Mouse (Mus musculus) large intestine, adult 2 months (tissue): ENCODE data around the gene 4931409K22Rik. TPM values are rescaled to one million over a fixed set of nuclear protein-coding genes. Genes with fewer than 3 reads are reported as not detected.
A peak's percentile ranks its signal among the peaks of the same experiment; 100 is the strongest.
"Not testable (repeated sequence)": the region's sequence is repeated elsewhere in the genome, so short reads cannot be mapped to it uniquely, and the experiment has no call there.

Experiments used
- DNase-seq: peaks from one replicate; pipeline ENCODE4 v3.0.0-alpha.2; 2012; ENCODE audit warnings: low read depth, low spot score
- WGBS: fragments of 180-500 bp; shearing (Covaris S2); methylation state at CpG from one replicate; pipeline ENCODE4 v1.1.7; 2018; 5-methylcytosine and 5-hydroxymethylcytosine counted together
- polyA plus RNA-seq: library from polyadenylated mRNA; depleted of rRNA; stranded (reverse); fragments of >200 nt; gene quantifications from 2 replicates; pipeline ENCODE4 v1.2.3, GENCODE M21; 2012

Gene 4931409K22Rik
- polyA plus RNA-seq, 1 experiment, result not detected

DNA sequence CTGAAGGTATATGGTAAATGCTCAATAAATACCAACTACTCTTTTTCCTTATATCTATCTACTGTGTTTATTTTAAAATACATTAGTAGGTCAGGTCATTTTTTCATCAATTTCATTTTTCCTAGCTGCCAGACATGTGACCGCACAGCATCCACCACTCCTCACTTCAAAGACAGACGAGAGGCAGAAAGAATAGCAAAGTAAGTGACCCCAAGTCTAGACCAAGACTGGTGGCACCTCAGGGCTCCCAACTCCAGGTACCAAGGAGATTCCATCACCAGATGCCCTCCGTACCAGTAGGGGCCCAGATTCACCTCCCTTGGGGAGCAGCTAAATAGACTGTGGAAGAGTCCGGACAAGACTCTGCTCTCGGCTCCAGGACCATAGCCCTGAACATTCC lies 37.7 kb upstream of the 4931409K22Rik start:
- 93% methylated on average over 5 of the region's 5 CpGs for WGBS
- DNase-seq, result no peak

DNA sequence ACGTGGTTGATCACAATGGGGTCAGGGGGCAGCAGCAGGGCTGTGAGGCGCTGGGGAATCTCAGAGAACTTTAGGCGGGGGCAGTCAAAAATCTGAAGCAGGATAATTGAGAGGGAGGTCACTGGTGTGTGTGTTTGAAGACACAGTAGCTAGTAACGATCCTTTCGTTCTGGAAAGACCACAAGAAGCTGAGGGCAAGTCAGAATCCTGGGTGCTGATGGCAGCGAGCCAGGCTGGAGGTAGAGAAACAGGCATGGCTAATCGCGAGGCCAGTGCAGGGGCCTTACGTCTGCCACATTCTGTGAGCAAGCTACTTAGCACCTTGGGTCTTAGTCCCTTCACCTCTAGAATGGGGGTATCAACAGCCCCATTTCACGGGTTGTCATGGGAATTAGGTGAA lies 37.3 kb upstream of the 4931409K22Rik start:
- no peak for DNase-seq
- WGBS, result 77% methylated on average over 10 of the region's 10 CpGs

DNA sequence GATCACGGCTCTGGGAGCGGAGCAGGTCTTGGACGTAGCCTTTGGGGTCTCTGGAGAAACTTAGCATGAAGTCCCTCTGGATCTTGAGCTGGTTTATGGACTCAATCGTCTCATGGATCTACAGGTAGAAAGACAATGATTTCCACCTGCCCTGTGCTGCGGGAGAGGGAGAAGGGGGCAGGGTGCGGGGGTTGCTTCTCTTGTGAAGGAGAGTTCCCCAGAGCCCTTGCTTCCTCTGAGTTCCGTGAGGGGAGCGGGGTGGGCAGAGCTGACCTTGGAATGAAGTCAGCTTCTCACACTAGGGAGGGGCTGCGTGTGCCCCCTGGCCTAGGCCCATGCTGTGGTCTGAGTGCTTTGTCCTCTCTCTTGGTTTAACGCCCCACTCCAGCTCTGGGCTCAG lies 36.6 kb upstream of the 4931409K22Rik start:
- no peak for DNase-seq
- 86% methylated on average over 10 of the region's 10 CpGs for WGBS

DNA sequence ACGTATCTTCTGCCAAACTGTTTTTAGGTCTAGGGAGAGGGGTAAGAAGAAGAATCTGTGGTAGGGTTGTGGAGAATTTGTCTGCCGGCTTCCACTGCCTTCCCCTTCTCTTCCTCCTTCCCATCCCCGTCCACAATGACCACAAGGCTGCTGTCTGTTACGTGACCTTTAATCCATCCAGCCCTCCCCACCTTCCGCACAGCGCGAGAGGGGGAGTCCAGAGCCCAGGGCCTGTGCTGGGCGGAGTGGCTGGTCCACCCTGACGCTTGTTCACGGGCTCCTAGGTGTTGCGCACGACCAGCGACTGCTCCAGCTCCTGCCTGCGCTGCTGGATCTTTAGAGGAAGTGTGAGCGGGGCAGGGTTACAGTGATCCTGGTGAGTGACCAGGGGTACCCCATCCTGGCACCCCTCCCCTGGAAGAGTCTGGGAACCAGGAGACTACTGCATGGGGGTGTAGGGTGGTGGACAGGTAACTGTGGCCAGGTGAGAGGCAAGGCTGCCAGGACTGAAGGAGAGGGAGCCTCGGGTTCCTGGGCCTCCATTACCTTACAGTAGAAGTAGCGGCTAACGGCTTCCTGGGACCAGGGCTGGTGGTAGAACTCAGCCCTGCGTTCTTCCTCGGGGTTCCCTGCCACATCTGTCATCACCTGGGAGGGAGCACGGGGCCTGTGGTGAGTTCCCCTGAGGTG lies 36.0 kb upstream of the 4931409K22Rik start:
- no peak for DNase-seq
- WGBS, result 75% methylated on average over 21 of the region's 21 CpGs

DNA sequence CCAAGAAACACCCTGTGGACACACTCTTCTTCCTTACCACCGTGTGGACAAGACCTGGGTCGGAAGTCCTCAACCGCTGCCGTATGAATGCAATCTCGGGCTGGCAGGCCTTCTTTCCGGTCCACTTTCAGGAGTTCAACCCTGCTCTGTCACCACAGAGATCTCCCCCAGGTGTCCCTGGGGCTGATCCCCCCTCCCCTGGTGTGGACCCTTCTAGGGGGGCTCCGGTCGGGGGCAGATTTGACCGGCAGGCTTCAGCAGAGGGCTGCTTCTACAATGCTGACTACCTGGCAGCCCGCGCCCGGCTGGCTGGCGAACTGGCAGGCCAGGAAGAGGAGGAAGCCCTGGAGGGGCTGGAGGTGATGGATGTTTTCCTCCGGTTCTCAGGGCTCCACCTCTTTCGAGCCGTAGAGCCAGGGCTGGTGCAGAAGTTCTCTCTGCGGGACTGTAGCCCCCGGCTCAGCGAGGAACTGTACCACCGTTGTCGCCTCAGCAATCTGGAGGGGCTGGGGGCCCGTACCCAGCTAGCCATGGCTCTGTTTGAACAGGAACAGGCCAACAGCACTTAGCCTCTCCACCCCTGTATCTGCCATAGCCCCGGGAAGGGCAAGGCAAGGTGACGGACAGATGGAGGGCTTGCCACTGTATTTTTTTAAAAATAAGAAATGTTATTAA lies 35.3 kb upstream of the 4931409K22Rik start:
- no peak for DNase-seq
- WGBS, result 75% methylated on average over 24 of the region's 24 CpGs

DNA sequence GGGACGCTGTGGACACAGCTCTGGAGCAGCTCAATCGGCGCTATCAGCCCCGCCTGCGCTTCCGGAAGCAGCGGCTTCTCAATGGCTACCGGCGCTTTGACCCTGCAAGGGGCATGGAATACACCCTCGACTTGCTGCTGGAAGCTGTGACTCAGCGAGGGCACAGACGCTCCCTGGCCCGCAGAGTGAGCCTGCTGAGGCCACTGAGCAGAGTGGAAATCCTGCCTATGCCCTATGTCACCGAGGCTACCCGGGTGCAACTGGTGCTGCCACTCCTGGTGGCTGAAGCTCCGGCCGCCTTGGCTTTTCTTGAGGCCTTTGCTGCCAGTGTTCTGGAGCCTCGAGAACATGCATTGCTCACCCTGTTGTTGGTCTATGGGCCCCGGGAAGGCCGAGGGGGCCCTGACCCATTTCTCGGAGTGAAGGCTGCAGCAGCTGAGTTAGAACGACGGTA lies 34.7 kb upstream of the 4931409K22Rik start:
- no peak for DNase-seq
- WGBS, result 48% methylated on average over 23 of the region's 23 CpGs

DNA sequence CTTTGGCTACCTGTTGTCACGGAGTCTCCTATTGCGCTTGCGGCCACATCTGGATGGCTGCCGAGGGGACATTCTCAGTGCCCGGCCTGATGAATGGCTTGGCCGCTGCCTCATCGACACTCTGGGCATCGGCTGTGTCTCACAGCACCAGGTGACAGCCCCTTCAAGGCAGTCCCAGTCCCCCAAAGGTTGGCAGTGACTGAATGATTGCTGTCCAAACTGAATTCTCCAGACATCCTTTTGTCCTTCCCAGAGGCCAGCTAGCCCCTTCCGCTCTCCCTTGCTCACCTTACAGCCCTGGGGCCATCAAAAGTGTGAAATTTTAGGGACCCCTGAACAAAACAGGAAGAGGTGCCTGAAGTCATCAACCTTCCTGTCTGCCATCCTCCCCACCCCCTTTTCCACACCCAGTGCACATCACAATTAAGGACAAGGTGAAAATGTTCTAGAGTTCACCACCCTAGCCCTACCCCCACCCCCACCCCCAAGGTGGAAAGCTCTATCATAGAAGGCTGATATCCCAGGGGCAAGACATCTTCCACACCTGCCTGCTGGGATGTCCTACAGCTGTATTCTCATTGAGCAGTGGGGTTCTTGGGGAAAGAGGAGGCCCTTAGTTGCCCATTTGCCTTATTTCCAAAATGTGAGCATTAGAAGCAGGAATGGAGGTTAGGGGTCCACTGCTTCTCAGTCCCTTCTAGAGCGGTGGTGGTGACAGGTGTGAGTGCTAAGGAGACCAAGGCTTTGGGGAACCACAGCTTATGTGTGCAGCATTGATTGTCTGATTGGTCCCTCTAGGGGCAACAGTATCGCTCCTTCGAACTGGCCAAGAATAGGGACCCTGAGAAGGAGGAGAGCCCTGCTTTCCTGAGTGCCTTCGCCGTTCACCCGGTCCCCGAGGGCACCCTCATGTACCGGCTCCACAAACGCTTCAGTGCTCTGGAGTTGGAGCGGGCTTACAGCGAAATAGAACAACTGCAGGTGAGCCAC lies 33.2 kb upstream of the 4931409K22Rik start:
- WGBS, result 92% methylated on average over 20 of the region's 20 CpGs

DNA sequence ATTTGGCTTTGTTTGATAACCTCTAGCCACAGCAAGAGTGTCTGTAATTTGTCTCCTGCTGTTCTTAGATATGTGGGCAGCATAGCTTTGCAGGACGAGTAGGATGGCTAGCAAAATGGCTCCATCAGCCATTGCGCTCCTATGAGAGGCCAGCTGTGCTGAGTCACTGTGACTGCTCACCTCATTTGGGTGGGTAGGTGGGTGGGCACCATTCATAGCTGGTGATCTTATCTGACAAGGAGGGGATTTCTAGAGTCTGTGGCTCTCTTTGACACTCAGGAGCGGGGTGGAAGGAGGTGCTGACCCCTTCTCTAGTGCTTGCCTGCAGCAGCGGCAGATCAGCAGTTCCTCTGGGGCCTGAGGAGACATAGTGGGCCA lies 30.6 kb upstream of the 4931409K22Rik start:
- no peak for DNase-seq
- 22% methylated on average over 4 of the region's 4 CpGs for WGBS

More for the DNA sequence above, 33.2 kb upstream of the 4931409K22Rik start:
- no peak for DNase-seq

DNA sequence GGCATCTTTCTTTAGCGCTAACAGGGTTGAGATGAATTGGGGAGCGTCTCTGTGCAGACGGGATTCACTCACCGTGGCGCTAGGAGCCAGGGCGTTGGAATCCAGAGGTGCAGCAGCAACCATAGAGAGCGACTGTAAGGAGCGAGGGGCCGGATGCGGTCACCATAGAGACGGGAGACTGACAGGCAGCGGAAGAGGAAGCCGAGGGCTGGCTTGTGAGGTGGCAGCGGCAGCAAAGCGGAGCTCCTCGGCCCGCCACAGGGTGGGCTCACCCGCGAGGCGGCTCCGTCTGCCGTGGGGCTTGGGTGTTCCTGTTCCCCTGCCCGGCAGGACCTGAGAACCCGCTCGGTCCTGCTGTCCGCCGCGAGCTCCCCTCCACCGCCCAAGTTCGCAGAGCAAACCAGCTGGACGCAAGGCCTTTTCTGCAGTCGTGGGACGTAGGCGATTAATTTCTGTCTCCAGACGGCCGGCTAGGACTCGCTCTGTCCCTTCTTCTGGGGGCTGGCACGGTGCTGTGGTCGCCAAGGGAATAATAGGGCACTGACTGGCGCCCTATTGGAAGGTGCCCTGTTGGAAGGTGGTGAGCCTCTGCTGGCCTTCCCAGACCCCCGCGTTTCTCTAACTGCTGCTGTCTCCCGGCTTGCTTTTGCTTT lies 30.1 kb upstream of the 4931409K22Rik start, which contains the start of gene Chpf2:
Gene Chpf2, plus strand, starts transcription at position 195 of the 653 bp plus-strand sequence.
- no peak for DNase-seq
- WGBS, result under 1% methylated on average over 43 of the region's 43 CpGs

DNA sequence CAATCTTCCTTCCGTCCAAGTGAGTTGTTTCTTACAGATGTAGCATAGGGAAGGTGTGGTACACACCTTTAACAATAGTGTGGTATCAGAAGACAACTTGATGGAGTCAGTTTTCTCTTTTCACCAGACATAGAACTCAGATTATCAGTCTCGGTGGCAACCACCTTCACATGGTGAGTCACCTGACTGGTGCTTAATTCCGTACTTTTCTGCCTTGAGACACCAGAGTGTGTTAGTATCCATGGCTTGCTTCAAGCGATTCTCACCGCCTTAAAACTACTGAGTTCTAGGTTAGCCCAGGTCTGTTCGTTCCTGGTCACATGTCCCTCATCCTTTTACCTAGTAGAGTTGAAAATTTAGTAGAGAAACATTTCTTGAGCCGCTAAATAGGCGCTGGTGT lies 29.5 kb upstream of the 4931409K22Rik start:
- WGBS, result 11% methylated on average over 8 of the region's 8 CpGs
- no peak for DNase-seq

DNA sequence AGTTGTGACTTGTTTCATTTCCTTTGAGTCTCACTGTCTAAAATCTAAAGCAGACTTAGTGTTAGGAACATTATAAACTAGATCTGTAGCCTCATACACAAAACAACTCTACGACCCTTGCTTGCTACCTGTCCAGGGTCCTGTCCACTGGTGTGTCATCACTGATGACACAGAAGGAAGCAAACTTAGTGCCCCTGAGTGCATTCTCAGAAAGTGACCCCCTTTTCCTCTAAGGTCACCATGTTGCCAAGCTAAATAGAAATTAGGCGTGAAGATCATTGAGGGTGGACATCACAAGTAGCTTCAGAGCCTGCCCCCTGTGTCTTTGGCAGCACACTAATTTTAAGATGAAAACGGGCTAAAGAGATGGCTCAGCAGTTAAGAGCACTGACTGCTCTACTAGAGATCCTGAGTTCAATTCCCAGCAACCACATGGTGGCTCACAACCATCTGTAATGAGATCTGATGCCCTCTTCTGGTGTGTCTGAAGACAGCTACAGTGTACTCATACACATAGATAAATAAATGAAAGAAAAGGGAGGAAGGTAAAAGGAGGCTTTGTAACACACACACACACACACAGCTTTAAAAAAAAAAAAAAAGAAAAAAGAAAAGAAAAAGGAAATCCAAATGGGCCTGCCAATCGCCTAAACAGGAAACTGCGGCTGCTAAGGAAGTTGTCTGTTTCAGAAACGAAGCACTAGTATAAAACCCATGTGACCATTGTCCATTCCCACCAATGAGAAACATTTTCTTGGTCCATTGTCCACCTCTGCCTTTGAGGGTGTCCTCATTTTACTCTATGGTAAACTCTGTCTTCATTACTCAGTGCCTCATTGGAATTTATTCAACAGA lies 21.7 kb upstream of the 4931409K22Rik start:
- WGBS, result 64% methylated on average over 6 of the region's 6 CpGs
- no peak for DNase-seq

DNA sequence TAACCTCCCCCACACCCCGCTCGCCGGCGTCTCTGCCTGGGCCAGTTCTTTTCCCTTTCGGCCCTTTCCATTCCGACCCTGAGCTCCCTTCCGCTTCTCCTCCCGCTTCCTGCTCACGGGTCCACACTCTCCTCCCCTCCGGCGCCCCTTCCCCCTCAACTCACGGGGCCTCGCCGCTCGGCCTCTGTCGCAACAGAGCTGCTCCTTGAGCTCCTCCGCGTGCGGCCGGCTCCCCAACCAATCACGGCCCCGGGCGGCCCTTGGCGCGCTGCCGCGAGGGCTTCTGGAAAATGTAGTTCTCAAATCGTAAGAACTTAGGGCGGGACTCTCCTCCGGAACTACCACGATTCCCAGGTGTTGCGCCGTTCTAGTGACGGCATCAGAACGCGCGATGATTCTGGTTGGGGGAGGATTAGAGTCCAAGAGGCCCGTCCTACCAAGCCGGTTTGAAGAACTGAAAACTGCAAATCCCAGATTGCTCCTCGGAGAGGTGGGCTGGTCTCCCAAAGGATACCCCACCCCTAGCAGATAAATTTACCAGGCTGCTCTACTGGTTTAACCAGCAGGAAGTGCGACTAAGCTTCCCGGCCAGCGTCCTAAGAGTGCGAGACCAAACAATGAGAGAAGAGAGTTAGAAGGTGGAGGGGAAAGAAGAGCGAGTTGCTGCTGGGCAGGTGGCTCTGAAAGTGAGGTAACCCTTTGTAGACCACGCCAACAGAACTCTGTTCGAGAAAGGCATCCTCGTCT lies 20.7 kb upstream of the 4931409K22Rik start, which contains the start of gene Abcf2:
Gene Abcf2, minus strand, starts transcription at position 285 of the 747 bp plus-strand sequence.
- WGBS, result under 1% methylated on average over 48 of the region's 48 CpGs
- peak; percentile 100 for DNase-seq

DNA sequence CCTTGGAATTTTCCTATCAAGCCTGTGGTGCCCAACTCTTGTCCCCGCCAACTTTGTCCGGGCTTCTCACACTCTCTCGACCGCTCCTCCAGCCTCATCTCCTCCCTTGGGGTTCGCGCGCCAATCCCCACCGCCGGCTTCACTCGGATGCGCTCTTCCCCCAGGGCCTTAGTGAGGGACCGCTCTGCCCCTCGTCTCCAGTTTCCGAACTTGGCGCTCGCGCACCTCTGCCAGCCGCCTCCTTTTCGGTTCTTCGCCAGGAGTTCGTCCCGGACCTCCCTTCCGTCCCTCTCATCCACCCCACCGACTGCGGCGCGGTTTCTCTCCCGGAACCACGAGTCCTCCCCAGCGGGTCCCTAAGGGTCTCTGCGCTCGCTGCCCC lies 20.2 kb upstream of the 4931409K22Rik start:
- WGBS, result 1% methylated on average over 32 of the region's 32 CpGs
- DNase-seq, result no peak

DNA sequence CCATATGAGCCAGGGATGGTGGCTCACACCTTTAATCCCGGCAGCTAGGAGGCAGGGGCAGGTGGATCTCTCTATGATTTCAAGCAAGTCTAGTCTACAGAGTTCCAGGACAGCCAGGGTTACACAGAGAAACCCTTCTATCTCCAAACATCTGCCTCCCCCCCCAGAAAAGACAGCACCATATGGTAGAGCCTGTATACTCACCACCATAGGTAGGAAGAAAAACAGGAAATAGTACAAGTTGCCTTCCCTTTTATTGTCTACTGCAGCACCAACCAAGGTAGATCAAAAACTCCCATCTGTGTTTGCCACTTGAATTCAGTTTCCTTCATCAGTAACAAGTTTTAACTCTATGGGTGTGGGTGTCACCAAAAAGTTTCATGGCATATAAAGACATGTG lies 19.3 kb upstream of the 4931409K22Rik start:
- WGBS, result 90% methylated on average over 1 of the region's 1 CpGs
- no peak for DNase-seq

DNA sequence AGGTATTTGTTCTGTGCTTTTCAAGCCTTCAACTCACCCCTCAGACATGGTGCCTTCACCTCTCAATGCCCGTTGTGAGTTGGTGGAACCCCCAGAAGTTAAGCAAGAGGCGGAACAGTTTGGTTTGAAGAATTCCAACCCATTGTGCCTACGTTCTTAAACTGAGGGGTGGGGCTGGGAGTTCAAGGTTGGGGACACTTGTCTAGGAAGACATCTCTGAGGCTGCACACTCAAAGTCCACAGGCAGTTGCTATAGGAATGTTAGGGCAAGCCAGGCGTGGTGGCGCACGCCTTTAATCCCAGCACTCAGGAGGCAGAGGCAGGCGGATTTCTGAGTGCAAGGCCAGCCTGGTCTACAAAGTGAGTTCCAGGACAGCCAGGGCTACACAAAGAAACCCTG lies 1.3 kb downstream of the 4931409K22Rik start:
- WGBS, result 85% methylated on average over 7 of the region's 7 CpGs
- DNase-seq, result not testable (repeated sequence)

DNA sequence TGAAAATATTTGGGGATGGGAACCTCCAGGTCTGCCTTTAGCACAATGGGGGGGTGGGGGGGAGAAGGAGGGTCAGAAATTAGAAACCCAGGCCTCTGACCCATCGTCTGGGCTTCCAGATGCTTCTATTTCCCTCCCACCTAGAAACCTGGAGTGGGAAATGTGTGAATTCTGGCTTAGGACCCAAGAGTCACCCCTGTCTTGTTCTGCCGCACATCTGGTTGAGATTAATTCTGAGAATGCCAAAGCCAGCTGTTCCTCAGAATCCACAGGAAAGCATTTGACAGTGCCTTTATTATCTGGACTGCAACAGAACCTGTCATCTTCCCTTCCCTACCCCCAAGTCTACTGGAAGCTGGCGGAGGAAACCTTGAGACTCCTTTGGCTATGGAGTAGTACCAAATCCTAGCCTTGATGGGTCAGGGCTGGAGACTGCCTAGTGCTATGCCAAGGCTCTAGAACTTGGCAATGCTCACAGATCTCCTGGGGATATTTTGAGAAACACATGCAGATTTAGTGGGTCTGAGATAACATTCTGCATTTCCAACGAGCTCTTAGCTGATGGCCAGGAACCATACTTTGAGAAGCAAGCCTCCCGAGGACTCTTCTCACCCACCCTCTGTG lies 2.9 kb downstream of the 4931409K22Rik start:
- WGBS, result 65% methylated on average over 5 of the region's 5 CpGs
- DNase-seq, result no peak

DNA sequence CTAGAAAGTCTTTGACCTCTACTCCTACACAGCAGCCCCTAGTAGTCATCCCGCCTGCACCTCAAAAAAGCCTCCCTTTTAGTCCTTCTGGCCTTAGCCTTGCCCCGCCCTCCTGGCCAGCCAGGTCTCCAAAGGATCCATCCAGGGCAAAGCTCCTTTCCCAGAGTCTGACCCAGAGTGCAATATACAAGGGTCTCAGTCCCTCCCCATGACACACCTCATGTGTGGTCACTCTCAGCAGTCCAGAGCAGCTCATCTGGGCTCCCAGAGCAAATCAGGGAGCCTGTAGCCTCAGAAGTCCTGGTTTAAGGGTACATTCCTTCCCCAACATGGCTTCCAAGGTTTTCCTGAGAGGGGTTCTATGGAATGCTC lies 5.3 kb downstream of the 4931409K22Rik start:
- no peak for DNase-seq
- 46% methylated on average over 2 of the region's 2 CpGs for WGBS
